Mouse (Mus musculus): Measurements from ENCODE around the gene Ddx56.

DNA sequence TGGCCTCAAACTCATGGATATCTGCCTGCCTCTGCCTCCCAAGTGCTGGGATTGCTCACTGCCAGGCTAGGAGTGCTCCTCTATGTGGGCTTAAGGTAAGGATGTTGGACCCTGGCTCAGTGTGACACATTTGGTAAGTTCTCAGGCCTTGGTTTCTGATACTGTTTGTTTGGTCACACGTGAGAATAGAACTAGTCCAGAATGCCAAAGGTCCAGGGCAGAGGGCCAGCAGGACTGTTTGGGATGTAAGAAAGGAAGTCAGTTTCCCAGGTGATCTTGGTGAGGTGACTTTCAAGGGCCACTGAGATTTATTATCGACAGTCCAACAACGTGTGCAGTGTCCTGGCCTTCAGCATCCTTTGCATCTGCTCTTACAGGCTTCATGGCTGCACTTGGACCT, 8.9 kb upstream of the Ddx56 start:
- TF ChIP-seq CTCF (IDR thresholded peaks at IDR 0.05; ENCODE audit: low read depth) = no peak
- no peak for TF ChIP-seq EP300 (IDR thresholded peaks at IDR 0.05; ENCODE audit: low read depth)
